Mouse (Mus musculus): Measurements from ENCODE around the gene Ror1. TPM values are rescaled to one million over a fixed set of nuclear protein-coding genes. Genes with fewer than 3 reads are reported as not detected.

Ror1 gene
- total RNA-seq (2022) = under 1 TPM; 0.52 to 0.83 (median 0.64) TPM

GRCm38 (mm10) chr4:100095685-100096595, at the start of gene Ror1:
Ror1 (plus strand) TSS chr4:100095791.
- peak; percentile 78 to 81 for DNase-seq (ENCODE audit: low spot score in 2 of 2)

- no peak for DNase-seq (ENCODE audit: low spot score in 2 of 2)
Observed at GRCm38 (mm10) chr4:100047066-100047465, 48.5 kb upstream of the Ror1 start.

GRCm38 (mm10) chr4:100048351-100048950, 47.1 kb upstream of the Ror1 start:
- no peak for DNase-seq (ENCODE audit: low spot score in 2 of 2)

GRCm38 (mm10) chr4:100051767-100052166, 43.8 kb upstream of the Ror1 start:
- no peak for DNase-seq (ENCODE audit: low spot score in 2 of 2)

GRCm38 (mm10) chr4:100052258-100052657, 43.3 kb upstream of the Ror1 start:
- no peak for DNase-seq (ENCODE audit: low spot score in 2 of 2)

GRCm38 (mm10) chr4:100056046-100056445, 39.5 kb upstream of the Ror1 start:
- DNase-seq (ENCODE audit: low spot score in 2 of 2) = peak; percentile 8 to 34

GRCm38 (mm10) chr4:100056446-100056845, 39.1 kb upstream of the Ror1 start:
- DNase-seq (ENCODE audit: low spot score in 2 of 2) = peak in 1 of 2 experiments; percentile 13

GRCm38 (mm10) chr4:100057381-100057780, 38.2 kb upstream of the Ror1 start:
- DNase-seq (ENCODE audit: low spot score in 2 of 2) = no peak

- no peak for DNase-seq (ENCODE audit: low spot score in 2 of 2)
Observed at GRCm38 (mm10) chr4:100058631-100059030, 37.0 kb upstream of the Ror1 start.

GRCm38 (mm10) chr4:100059811-100060210, 35.8 kb upstream of the Ror1 start:
- no peak for DNase-seq (ENCODE audit: low spot score in 2 of 2)

GRCm38 (mm10) chr4:100061396-100062066, 34.1 kb upstream of the Ror1 start:
- peak; percentile 10 to 30 for DNase-seq (ENCODE audit: low spot score in 2 of 2)

- no peak for DNase-seq (ENCODE audit: low spot score in 2 of 2)
Observed at GRCm38 (mm10) chr4:100065686-100066085, 29.9 kb upstream of the Ror1 start.

- DNase-seq (ENCODE audit: low spot score in 2 of 2) = no peak
Observed at GRCm38 (mm10) chr4:100070101-100070500, 25.5 kb upstream of the Ror1 start.

- no peak for DNase-seq (ENCODE audit: low spot score in 2 of 2)
Observed at GRCm38 (mm10) chr4:100096596-100097181, 1.1 kb downstream of the Ror1 start.

- DNase-seq (ENCODE audit: low spot score in 2 of 2) = no peak
Observed at GRCm38 (mm10) chr4:100097364-100097979, 1.9 kb downstream of the Ror1 start.

- no peak for DNase-seq (ENCODE audit: low spot score in 2 of 2)
Observed at GRCm38 (mm10) chr4:100101066-100101820, 5.7 kb downstream of the Ror1 start.

- DNase-seq (ENCODE audit: low spot score in 2 of 2) = no peak
Observed at GRCm38 (mm10) chr4:100101844-100102243, 6.3 kb downstream of the Ror1 start.

GRCm38 (mm10) chr4:100104241-100104640, 8.7 kb downstream of the Ror1 start:
- no peak for DNase-seq (ENCODE audit: low spot score in 2 of 2)

- no peak for DNase-seq (ENCODE audit: low spot score in 2 of 2)
Observed at GRCm38 (mm10) chr4:100107593-100107992, 12.0 kb downstream of the Ror1 start.

- DNase-seq (ENCODE audit: low spot score in 2 of 2) = no peak
Observed at GRCm38 (mm10) chr4:100108551-100108950, 13.0 kb downstream of the Ror1 start.

Measured in gastrocnemius, adult 8-10 months (tissue).